Mouse (Mus musculus) gastrocnemius, adult 2 months (tissue): ENCODE data around the gene Zfp429. TPM values are rescaled to one million over a fixed set of nuclear protein-coding genes. Genes with fewer than 3 reads are reported as not detected.

Source experiments
- DNase-seq: peaks from one replicate; pipeline ENCODE4 v3.0.0; 2022
- H3K27ac ChIP-seq: fragments of 200-600 bp; 2 replicates; pipeline ENCODE4 v1.8.1; 2022; ENCODE audit warnings: mild to moderate bottlenecking
- H3K4me3 ChIP-seq: fragments of 200-600 bp; 2 replicates; pipeline ENCODE4 v1.8.1; 2022; ENCODE audit warnings: mild to moderate bottlenecking, moderate library complexity
- CTCF ChIP-seq: fragments of 200-600 bp; IDR thresholded peaks from 2 replicates; pipeline ENCODE4 v1.8.1; 2022; ENCODE audit warnings: antibody characterized with exemption, mild to moderate bottlenecking, moderate library complexity
- intact Hi-C: fragments of 180-260 bp; cut with DNase I; formaldehyde crosslinking; loops from one replicate; pipeline ENCODE4 v1.15.1; 2025
- total RNA-seq, 2 experiments: library from RNA; stranded (reverse); gene quantifications; 2 replicates each; pipeline ENCODE4 v1.2.3; 2021

The Zfp429 gene
- total RNA-seq, 2 experiments from 2014 or later, result 1.0 to 1.7 TPM

DNA sequence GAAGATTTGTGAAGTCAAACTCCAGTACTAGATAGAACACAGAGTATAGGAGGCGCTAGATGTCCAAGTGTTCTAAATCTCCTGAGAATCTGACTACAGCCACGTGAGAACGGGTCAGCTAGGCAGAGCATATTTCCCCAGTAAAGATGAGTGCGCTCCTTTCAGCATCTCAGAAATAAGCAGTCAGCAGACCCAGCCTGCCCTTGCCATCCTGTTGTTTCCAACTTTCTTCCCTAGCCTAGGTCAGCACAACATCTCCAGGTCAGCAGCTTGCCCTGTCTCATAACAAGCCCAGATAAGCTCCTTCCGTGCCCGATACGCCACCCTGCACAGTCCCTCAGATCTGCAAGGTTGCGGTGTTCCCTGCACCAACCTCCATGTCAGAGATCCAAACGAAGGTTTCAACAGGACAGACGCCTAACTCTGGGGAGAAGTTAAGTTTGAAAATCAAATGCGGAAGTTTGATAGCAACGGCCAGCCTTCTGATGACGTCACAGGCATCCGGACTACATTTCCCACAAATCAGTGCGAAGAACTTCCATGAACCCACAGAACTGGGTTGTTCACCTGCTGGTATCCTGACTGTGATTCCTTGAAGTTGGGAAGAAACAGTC lies 39.4 kb downstream of the Zfp429 start, which contains the start of the genes Gm28044 and Zfp953:
Gene Gm28044 (minus strand): TSS at position 406 of the 614 bp plus-strand sequence.
Gene Zfp953 (minus strand): TSS at position 475 of the 614 bp plus-strand sequence.
- intact Hi-C loops, result loop anchor here (1.0 to 5.0 kb wide), 2 partner anchors 27 to 42 kb away; no protein-coding TSS in a partner anchor
- peak; percentile 89 for DNase-seq
- peak; percentile 11; the same call in 1 of the 2 replicates for TF ChIP-seq CTCF
- H3K27ac ChIP-seq, result peak within 1 kb of the TSS; percentile 92
- H3K4me3 ChIP-seq, result peak within 1 kb of the TSS; percentile 90

DNA sequence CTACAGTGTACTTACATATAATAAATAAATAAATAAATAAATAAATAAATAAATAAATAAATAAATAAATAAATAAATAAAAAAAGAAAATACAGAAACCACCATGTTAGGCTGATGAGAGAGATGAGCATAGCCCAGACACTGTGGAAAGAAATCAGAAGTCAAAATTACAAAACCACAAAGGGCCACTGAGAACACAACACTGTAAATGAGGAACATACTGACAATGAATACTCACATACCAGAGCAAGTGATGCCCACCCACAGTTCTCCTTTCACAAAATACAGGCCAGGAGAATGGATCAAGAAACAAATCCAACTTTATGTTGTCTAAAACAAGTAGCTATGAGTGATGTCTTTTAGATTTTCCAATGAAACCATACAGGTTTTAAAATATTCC lies 47.8 kb downstream of the Zfp429 start:
- TF ChIP-seq CTCF, result no peak
- DNase-seq, result no peak
- H3K27ac ChIP-seq, result no peak overlapping the region
- intact Hi-C loops, result no loop called here
- H3K4me3 ChIP-seq, result no peak overlapping the region

DNA sequence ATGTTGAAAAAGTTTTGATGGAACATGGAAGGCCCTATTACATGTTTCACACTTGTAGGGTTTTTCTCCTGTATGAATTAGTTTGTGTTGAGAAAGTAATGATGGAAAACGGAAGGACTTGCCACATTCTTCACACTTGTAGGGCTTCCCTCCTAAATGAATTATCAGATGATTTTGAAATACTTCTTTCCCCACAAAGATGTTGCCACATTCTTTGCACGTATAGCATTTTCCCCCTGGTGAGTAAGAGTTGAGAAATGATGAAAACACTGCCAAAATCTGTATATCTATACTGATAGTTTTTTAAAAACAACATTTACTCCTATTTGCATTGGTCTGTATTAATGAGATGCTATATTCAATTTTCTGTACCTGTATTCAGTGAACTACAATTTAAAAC lies 56.2 kb downstream of the Zfp429 start:
- TF ChIP-seq CTCF, result no peak
- no peak overlapping the region for H3K4me3 ChIP-seq
- DNase-seq, result no peak
- intact Hi-C loops, result no loop called here
- H3K27ac ChIP-seq, result no peak overlapping the region

Other genes with a start within 250 kb of the Zfp429 start
- 1 to 10 TPM; 1.5 to 2.0 TPM for gene Rsl1, start 226.6 kb downstream of the Zfp429 start, total RNA-seq
- gene Zfp455, start 205.3 kb downstream of the Zfp429 start, total RNA-seq, result under 1 TPM; 0.50 to 0.61 TPM
- 1 to 10 TPM; 1.3 to 1.5 TPM for gene Zfp458, start 121.4 kb downstream of the Zfp429 start, total RNA-seq
- 1 to 10 TPM; 4.0 to 4.4 TPM for gene Zfp457, start 93.3 kb downstream of the Zfp429 start, total RNA-seq
- gene Zfp595, start 67.2 kb downstream of the Zfp429 start, total RNA-seq, result 1 to 10 TPM; 1.5 to 1.6 TPM
- gene Gm28044, start 39.3 kb downstream of the Zfp429 start, total RNA-seq, result 1 to 10 TPM; 1.2 to 1.6 TPM
- 1 to 10 TPM; 1.1 to 1.2 TPM for gene Zfp953, start 39.2 kb downstream of the Zfp429 start, total RNA-seq
- not detected for gene Gm28041, start 24.1 kb downstream of the Zfp429 start, total RNA-seq
- under 1 TPM; 0.20 to 0.53 TPM for gene Zfp456, start 24.0 kb downstream of the Zfp429 start, total RNA-seq
- 1 to 10 TPM in 1 of 2 experiments, under 1 TPM in 1; 0.92 to 1.2 TPM for gene Zfp459, start 21.6 kb upstream of the Zfp429 start, total RNA-seq
- 1 to 10 TPM; 6.5 to 8.3 TPM for gene Zfp874a, start 51.8 kb upstream of the Zfp429 start, total RNA-seq
- 10 to 100 TPM; 13.4 to 13.8 TPM for gene Zfp874b, start 84.4 kb upstream of the Zfp429 start, total RNA-seq
- 1 to 10 TPM; 4.2 to 4.8 TPM for gene Zfp58, start 100.7 kb upstream of the Zfp429 start, total RNA-seq
- gene Gm26965, start 126.3 kb upstream of the Zfp429 start, total RNA-seq, result under 1 TPM in 1 of 2 experiments, not detected in 1; 0.20 TPM
- gene Zfp87, start 126.4 kb upstream of the Zfp429 start, total RNA-seq, result 1 to 10 TPM; 3.5 to 5.2 TPM
- 1 to 10 TPM; 2.3 TPM for gene Zfp748, start 154.0 kb upstream of the Zfp429 start, total RNA-seq
- 1 to 10 TPM; 2.4 to 3.4 TPM for gene Zfp729b, start 209.9 kb upstream of the Zfp429 start, total RNA-seq
- 1 to 10 TPM in 1 of 2 experiments, under 1 TPM in 1; 0.13 to 1.6 TPM for gene Gm49345, start 237.9 kb upstream of the Zfp429 start, total RNA-seq
- gene Zfp729a, start 238.0 kb upstream of the Zfp429 start, total RNA-seq, result 1 to 10 TPM; 3.6 to 3.7 TPM